Mouse (Mus musculus) bone marrow, adult 2 months (tissue): ENCODE data around the gene Vmn1r46. TPM values are rescaled to one million over a fixed set of nuclear protein-coding genes. Genes with fewer than 3 reads are reported as not detected.
"Not testable (repeated sequence)": the region's sequence is repeated elsewhere in the genome, so short reads cannot be mapped to it uniquely, and the experiment has no call there.

Source experiments
- H3K27ac ChIP-seq: fragments of 200-500 bp; 2 replicates; pipeline ENCODE4 v1.5.1; 2012; ENCODE audit warnings: low read depth, mild to moderate bottlenecking, control low read depth, inconsistent platforms, low read length; ENCODE audit not compliant: control insufficient read depth, poor library complexity, insufficient read depth
- H3K4me1 ChIP-seq: fragments of 200-500 bp; 2 replicates; pipeline ENCODE4 v1.6.1; 2011; ENCODE audit warnings: low read length; ENCODE audit not compliant: control insufficient read depth, insufficient read depth
- H3K4me3 ChIP-seq: fragments of 200-500 bp; replicated peaks from 2 replicates; pipeline ENCODE3; 2011; ENCODE audit warnings: mild to moderate bottlenecking, low read depth, low read length, control low read depth; ENCODE audit not compliant: control insufficient read depth
- CTCF ChIP-seq: fragments of 200-500 bp; IDR thresholded peaks from 2 replicates; pipeline ENCODE4 v1.5.1; 2011; ENCODE audit warnings: low read length, control low read depth; ENCODE audit not compliant: control insufficient read depth, insufficient read depth
- POLR2A ChIP-seq: fragments of 200-500 bp; IDR thresholded peaks from 2 replicates; pipeline ENCODE4 v1.6.1; 2011; ENCODE audit warnings: low read depth, mild to moderate bottlenecking, control low read depth, low read length, borderline replicate concordance; ENCODE audit not compliant: control insufficient read depth
- WGBS: fragments of 180-500 bp; shearing (Covaris S2); methylation state at CpG from one replicate; pipeline ENCODE4 v1.1.7; 2018; 5-methylcytosine and 5-hydroxymethylcytosine counted together
- polyA plus RNA-seq: library from polyadenylated mRNA; stranded (reverse); fragments of >200 nt; gene quantifications from 2 replicates; pipeline ENCODE4 v1.2.4, GENCODE M21; 2011; ENCODE audit warnings: low replicate concordance; ENCODE audit not compliant: missing spikeins, insufficient read depth, insufficient read length

Gene Vmn1r46
- not detected in 2 replicates for polyA plus RNA-seq

- H3K27ac ChIP-seq: no peak within 1 kb of the TSS
- 48% methylated on average over 2 of the region's 2 CpGs for WGBS
- H3K4me3 ChIP-seq: no peak within 1 kb of the TSS
- H3K4me1 ChIP-seq: no peaks in the 10 kb centered on the region
- TF ChIP-seq CTCF (no peak), POLR2A (no peak)
Measured at GRCm38 (mm10) chr6:89969013-89969412, at the start of gene Vmn1r46. Vmn1r46 (plus strand) TSS chr6:89969313.

GRCm38 (mm10) chr6:89940498-89940897 lies 28.6 kb upstream of the Vmn1r46 start, which contains the start of gene Vmn1r45:
Vmn1r45 (minus strand) TSS chr6:89940598.
- not testable (repeated sequence) for H3K4me3 ChIP-seq, H3K4me1 ChIP-seq, H3K27ac ChIP-seq
- 85% methylated on average over 2 of the region's 2 CpGs for WGBS

GRCm38 (mm10) chr6:89940926-89941325 lies 28.2 kb upstream of the Vmn1r46 start:
- TF ChIP-seq POLR2A: no peak
- no peak for TF ChIP-seq CTCF
- WGBS: 63% methylated on average over 2 of the region's 2 CpGs
- Histone ChIP-seq H3K27ac (no peak overlapping the region), H3K4me1 (no peaks in the 10 kb centered on the region), H3K4me3 (no peak overlapping the region)

- TF ChIP-seq CTCF (no peak), POLR2A (no peak)
- no peak overlapping the region for H3K4me3 ChIP-seq
- no peaks in the 10 kb centered on the region for H3K4me1 ChIP-seq
- 62% methylated on average over 2 of the region's 2 CpGs for WGBS
- no peak overlapping the region for H3K27ac ChIP-seq
Measured at GRCm38 (mm10) chr6:89953556-89953955, 15.6 kb upstream of the Vmn1r46 start.

- H3K27ac ChIP-seq: no peak overlapping the region
- no peak for TF ChIP-seq POLR2A
- TF ChIP-seq CTCF: no peak
- H3K4me1 ChIP-seq: no peaks in the 10 kb centered on the region
- H3K4me3 ChIP-seq: no peak overlapping the region
Measured at GRCm38 (mm10) chr6:89966341-89966740, 2.8 kb upstream of the Vmn1r46 start.

GRCm38 (mm10) chr6:89985989-89986388 lies 16.9 kb downstream of the Vmn1r46 start:
- H3K4me1 ChIP-seq: no peaks in the 10 kb centered on the region
- H3K27ac ChIP-seq: no peak overlapping the region
- TF ChIP-seq CTCF: no peak
- no peak for TF ChIP-seq POLR2A
- H3K4me3 ChIP-seq: no peak overlapping the region
- whole genome bisulfite sequencing: 24% methylated on average over 1 of the region's 1 CpGs

- not testable (repeated sequence) for H3K4me1 ChIP-seq, H3K4me3 ChIP-seq, H3K27ac ChIP-seq
- WGBS: 93% methylated on average over 1 of the region's 1 CpGs
Measured at GRCm38 (mm10) chr6:90015847-90016246, 46.7 kb downstream of the Vmn1r46 start, which contains the start of gene Vmn1r47. Vmn1r47 (plus strand) TSS chr6:90016147.

Other genes starting within 250 kb of the Vmn1r46 start
- not detected in 2 replicates for gene Vmn1r41, start 228.5 kb upstream of the Vmn1r46 start, polyA plus RNA-seq
- gene Vmn1r42, start 92.9 kb upstream of the Vmn1r46 start, polyA plus RNA-seq: not detected in 2 replicates
- gene Vmn1r43, start 92.9 kb upstream of the Vmn1r46 start, polyA plus RNA-seq: not detected in 2 replicates
- gene Vmn1r44, start 85.7 kb upstream of the Vmn1r46 start, polyA plus RNA-seq: not detected in 2 replicates
- not detected in 2 replicates for gene Vmn1r45, start 28.7 kb upstream of the Vmn1r46 start, polyA plus RNA-seq
- gene Vmn1r47, start 46.8 kb downstream of the Vmn1r46 start, polyA plus RNA-seq: not detected in 2 replicates
- not detected in 2 replicates for gene Vmn1r48, start 67.5 kb downstream of the Vmn1r46 start, polyA plus RNA-seq
- gene Vmn1r49, start 109.2 kb downstream of the Vmn1r46 start, polyA plus RNA-seq: not detected in 2 replicates
- not detected in 2 replicates for gene Vmn1r50, start 132.1 kb downstream of the Vmn1r46 start, polyA plus RNA-seq
- not detected in 2 replicates for gene Vmn1r51, start 153.3 kb downstream of the Vmn1r46 start, polyA plus RNA-seq
- gene Vmn1r52, start 205.5 kb downstream of the Vmn1r46 start, polyA plus RNA-seq: not detected in 2 replicates
- not detected in 2 replicates for gene V1ra8, start 233.5 kb downstream of the Vmn1r46 start, polyA plus RNA-seq